Mouse (Mus musculus): Measurements from ENCODE around the gene Utrn. TPM values are rescaled to one million over a fixed set of nuclear protein-coding genes. Genes with fewer than 3 reads are reported as not detected.

The Utrn gene
- polyA plus RNA-seq (2011; ENCODE audit: insufficient read depth, insufficient read length, low replicate concordance, missing spikeins): 6.9 and 31.4 TPM in 2 replicates

GRCm38 (mm10) chr10:12869029-12869671 is at the start of gene Utrn:
Utrn (minus strand) TSS chr10:12869365.
- TF ChIP-seq CTCF (IDR thresholded peaks at IDR 0.05; ENCODE audit: control insufficient read depth, insufficient read depth, low read length) (no peak), POLR2A (IDR thresholded peaks at IDR 0.05; ENCODE audit: borderline replicate concordance, control insufficient read depth, low read depth, low read length) (peak; percentile 22; the same call in 1 of the 2 replicates)
- under 1% methylated on average over 77 of the region's 77 CpGs for WGBS
- H3K4me1 ChIP-seq (ENCODE audit: control insufficient read depth, insufficient read depth, low read length): peaks cover 1% of the 10 kb centered on the region; the same call in 1 of the 2 replicates
- peak within 1 kb of the TSS; percentile 74 for H3K4me3 ChIP-seq (replicated peaks; ENCODE audit: control insufficient read depth, low read depth, low read length)
- H3K27ac ChIP-seq (ENCODE audit: control insufficient read depth, insufficient read depth, low read depth, low read length, poor library complexity): peak within 1 kb of the TSS; percentile 97

- no peak overlapping the region for H3K4me3 ChIP-seq (replicated peaks; ENCODE audit: control insufficient read depth, low read depth, low read length)
- TF ChIP-seq POLR2A (IDR thresholded peaks at IDR 0.05; ENCODE audit: borderline replicate concordance, control insufficient read depth, low read depth, low read length): no peak
- no peak for TF ChIP-seq CTCF (IDR thresholded peaks at IDR 0.05; ENCODE audit: control insufficient read depth, insufficient read depth, low read length)
- no peaks in the 10 kb centered on the region; the same call in 1 of the 2 replicates for H3K4me1 ChIP-seq (ENCODE audit: control insufficient read depth, insufficient read depth, low read length)
- WGBS: 86% methylated on average over 1 of the region's 1 CpGs
- H3K27ac ChIP-seq (ENCODE audit: control insufficient read depth, insufficient read depth, low read depth, low read length, poor library complexity): no peak overlapping the region
These were observed 48.5 kb upstream of the Utrn start for GRCm38 (mm10) chr10:12917626-12918025.

GRCm38 (mm10) chr10:12916376-12916775 is 47.2 kb upstream of the Utrn start:
- TF ChIP-seq POLR2A (IDR thresholded peaks at IDR 0.05; ENCODE audit: borderline replicate concordance, control insufficient read depth, low read depth, low read length) (no peak), CTCF (IDR thresholded peaks at IDR 0.05; ENCODE audit: control insufficient read depth, insufficient read depth, low read length) (no peak)
- Histone ChIP-seq H3K4me1 (ENCODE audit: control insufficient read depth, insufficient read depth, low read length) (no peaks in the 10 kb centered on the region; the same call in 1 of the 2 replicates), H3K27ac (ENCODE audit: control insufficient read depth, insufficient read depth, low read depth, low read length, poor library complexity) (no peak overlapping the region), H3K4me3 (replicated peaks; ENCODE audit: control insufficient read depth, low read depth, low read length) (no peak overlapping the region)
- 82% methylated on average over 6 of the region's 6 CpGs for WGBS

- WGBS: 87% methylated on average over 7 of the region's 7 CpGs
- no peaks in the 10 kb centered on the region; the same call in 1 of the 2 replicates for H3K4me1 ChIP-seq (ENCODE audit: control insufficient read depth, insufficient read depth, low read length)
- no peak for TF ChIP-seq POLR2A (IDR thresholded peaks at IDR 0.05; ENCODE audit: borderline replicate concordance, control insufficient read depth, low read depth, low read length)
- TF ChIP-seq CTCF (IDR thresholded peaks at IDR 0.05; ENCODE audit: control insufficient read depth, insufficient read depth, low read length): no peak
These were observed 46.7 kb upstream of the Utrn start for GRCm38 (mm10) chr10:12915826-12916225.

GRCm38 (mm10) chr10:12914203-12914602 is 45.0 kb upstream of the Utrn start:
- 91% methylated on average over 1 of the region's 1 CpGs for WGBS
- no peak for TF ChIP-seq POLR2A (IDR thresholded peaks at IDR 0.05; ENCODE audit: borderline replicate concordance, control insufficient read depth, low read depth, low read length)
- no peak for TF ChIP-seq CTCF (IDR thresholded peaks at IDR 0.05; ENCODE audit: control insufficient read depth, insufficient read depth, low read length)
- no peak overlapping the region for H3K27ac ChIP-seq (ENCODE audit: control insufficient read depth, insufficient read depth, low read depth, low read length, poor library complexity)
- no peak overlapping the region for H3K4me3 ChIP-seq (replicated peaks; ENCODE audit: control insufficient read depth, low read depth, low read length)
- H3K4me1 ChIP-seq (ENCODE audit: control insufficient read depth, insufficient read depth, low read length): no peaks in the 10 kb centered on the region

More at GRCm38 (mm10) chr10:12915826-12916225, 46.7 kb upstream of the Utrn start:
- Histone ChIP-seq H3K27ac (ENCODE audit: control insufficient read depth, insufficient read depth, low read depth, low read length, poor library complexity) (no peak overlapping the region), H3K4me3 (replicated peaks; ENCODE audit: control insufficient read depth, low read depth, low read length) (no peak overlapping the region)

GRCm38 (mm10) chr10:12911981-12912530 is 42.9 kb upstream of the Utrn start:
- TF ChIP-seq POLR2A (IDR thresholded peaks at IDR 0.05; ENCODE audit: borderline replicate concordance, control insufficient read depth, low read depth, low read length): no peak
- TF ChIP-seq CTCF (IDR thresholded peaks at IDR 0.05; ENCODE audit: control insufficient read depth, insufficient read depth, low read length): no peak
- WGBS: 19% methylated on average over 11 of the region's 11 CpGs
- Histone ChIP-seq H3K4me3 (replicated peaks; ENCODE audit: control insufficient read depth, low read depth, low read length) (no peak overlapping the region), H3K4me1 (ENCODE audit: control insufficient read depth, insufficient read depth, low read length) (no peaks in the 10 kb centered on the region), H3K27ac (ENCODE audit: control insufficient read depth, insufficient read depth, low read depth, low read length, poor library complexity) (no peak overlapping the region)

- Histone ChIP-seq H3K27ac (ENCODE audit: control insufficient read depth, insufficient read depth, low read depth, low read length, poor library complexity) (no peak overlapping the region), H3K4me1 (ENCODE audit: control insufficient read depth, insufficient read depth, low read length) (no peaks in the 10 kb centered on the region), H3K4me3 (replicated peaks; ENCODE audit: control insufficient read depth, low read depth, low read length) (no peak overlapping the region)
- WGBS: 80% methylated on average over 13 of the region's 13 CpGs
- TF ChIP-seq POLR2A (IDR thresholded peaks at IDR 0.05; ENCODE audit: borderline replicate concordance, control insufficient read depth, low read depth, low read length): no peak
- TF ChIP-seq CTCF (IDR thresholded peaks at IDR 0.05; ENCODE audit: control insufficient read depth, insufficient read depth, low read length): no peak
These were observed 42.3 kb upstream of the Utrn start for GRCm38 (mm10) chr10:12911451-12911850.

- no peak overlapping the region for H3K27ac ChIP-seq (ENCODE audit: control insufficient read depth, insufficient read depth, low read depth, low read length, poor library complexity)
- no peak for TF ChIP-seq CTCF (IDR thresholded peaks at IDR 0.05; ENCODE audit: control insufficient read depth, insufficient read depth, low read length)
- TF ChIP-seq POLR2A (IDR thresholded peaks at IDR 0.05; ENCODE audit: borderline replicate concordance, control insufficient read depth, low read depth, low read length): no peak
- no peak overlapping the region for H3K4me3 ChIP-seq (replicated peaks; ENCODE audit: control insufficient read depth, low read depth, low read length)
- no peaks in the 10 kb centered on the region for H3K4me1 ChIP-seq (ENCODE audit: control insufficient read depth, insufficient read depth, low read length)
- WGBS: 91% methylated on average over 2 of the region's 2 CpGs
These were observed 40.7 kb upstream of the Utrn start for GRCm38 (mm10) chr10:12909891-12910290.
